Mouse (Mus musculus) thymus, adult 18-20 months (tissue): Measurements from ENCODE around the gene Dkc1.
A peak's percentile ranks its signal among the peaks of the same experiment; 100 is the strongest.
"Not testable (repeated sequence)": the region's sequence is repeated elsewhere in the genome, so short reads cannot be mapped to it uniquely, and the experiment has no call there.

Experiments
- DNase-seq, 2 experiments: peaks; one replicate each; pipeline ENCODE4 v3.0.0; 2022; ENCODE audit warnings: mixed read lengths in 2 of 2

Dkc1 gene

GRCm38 (mm10) chrX:75143124-75143555 lies 47.5 kb downstream of the Dkc1 start:
- DNase-seq, result not testable (repeated sequence)

- DNase-seq, result no peak
These were observed 52.8 kb downstream of the Dkc1 start for GRCm38 (mm10) chrX:75148414-75148813.

GRCm38 (mm10) chrX:75150304-75150703 lies 54.6 kb downstream of the Dkc1 start:
- no peak for DNase-seq

- no peak for DNase-seq
These were observed 56.6 kb downstream of the Dkc1 start for GRCm38 (mm10) chrX:75152249-75152648.

- peak in 1 of 2 experiments; percentile 12 for DNase-seq
These were observed 60.1 kb downstream of the Dkc1 start for GRCm38 (mm10) chrX:75155576-75156243.
